Mouse (Mus musculus): ENCODE results near the gene Idh2. TPM values are rescaled to one million over a fixed set of nuclear protein-coding genes. Genes with fewer than 3 reads are reported as not detected.
"Not testable (repeated sequence)": the region's sequence is repeated elsewhere in the genome, so short reads cannot be mapped to it uniquely, and the experiment has no call there.

Gene Idh2
- polyA plus RNA-seq, 1 experiment = 310 TPM

DNA sequence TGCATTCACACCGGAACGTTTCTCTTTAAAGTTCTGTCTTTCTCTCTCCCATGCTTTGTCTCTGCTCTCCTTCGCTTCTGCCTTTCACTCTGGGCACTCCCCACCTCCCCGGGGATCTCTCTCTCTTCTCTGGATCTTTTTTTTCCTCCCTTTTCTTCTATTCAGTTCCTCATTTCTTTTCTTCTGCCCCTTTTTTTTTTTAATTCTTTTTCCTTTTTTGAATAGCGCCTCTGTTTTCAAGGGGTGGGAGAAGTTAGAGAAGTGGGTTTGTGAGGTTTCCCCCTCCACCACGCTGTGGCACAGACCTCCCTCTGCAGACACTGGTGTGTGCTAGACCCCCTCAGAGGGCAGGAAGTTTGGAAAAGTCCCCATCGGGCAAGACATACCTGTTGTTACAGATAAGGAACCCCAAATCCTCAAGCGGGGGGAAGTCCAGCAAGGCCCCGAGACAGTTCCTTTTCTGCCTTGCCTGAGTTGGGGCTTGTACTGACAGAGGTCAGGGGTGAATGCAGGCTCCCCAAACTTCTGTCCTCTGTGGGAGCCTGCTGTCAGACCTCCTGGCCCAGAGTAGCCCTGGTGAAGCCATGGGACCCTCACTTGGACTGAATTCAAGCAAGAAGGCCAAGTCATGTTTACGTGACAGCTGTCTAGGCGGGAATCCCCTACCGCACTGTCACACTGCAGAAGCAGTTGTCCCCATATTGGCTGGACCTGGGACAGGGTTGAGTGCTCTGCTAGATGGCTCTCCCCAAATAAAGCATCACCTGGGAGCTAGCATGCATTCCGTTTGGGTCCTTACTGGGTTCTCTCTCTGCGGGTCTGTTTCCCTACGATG is 51.1 kb downstream of the Idh2 start:
- peaks cover 47% of the 10 kb centered on the region for H3K4me1 ChIP-seq (ENCODE audit: control insufficient read depth, insufficient read depth, insufficient read length, low read length)

DNA sequence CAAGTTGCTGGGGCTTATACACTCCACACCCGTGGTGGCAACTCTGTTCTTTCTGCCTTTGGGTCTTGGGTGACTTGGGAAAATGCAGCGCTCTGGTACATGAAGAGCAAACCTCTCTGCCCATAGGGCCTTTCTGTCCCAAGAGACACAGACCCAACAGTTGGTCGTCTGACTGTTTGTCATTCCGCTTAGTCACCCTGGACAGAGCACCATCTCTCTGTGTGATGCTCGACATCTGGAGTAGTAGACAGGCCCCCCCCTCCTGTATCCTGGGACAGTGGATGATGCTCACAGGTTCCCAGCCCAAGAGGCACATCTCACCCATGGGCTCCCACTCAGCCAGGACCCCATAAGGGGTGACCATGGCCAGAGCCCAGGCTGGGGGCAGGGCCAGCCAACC is 51.9 kb downstream of the Idh2 start:
- peaks cover 55% of the 10 kb centered on the region for H3K4me1 ChIP-seq (ENCODE audit: control insufficient read depth, insufficient read depth, insufficient read length, low read length)
- H3K27ac ChIP-seq (replicated peaks; ENCODE audit: low read depth, low read length) = no peak overlapping the region

More for the DNA sequence above, 51.1 kb downstream of the Idh2 start:
- Histone ChIP-seq H3K4me3 (ENCODE audit: insufficient read depth, low read depth, low read length) (no peak overlapping the region), H3K27ac (replicated peaks; ENCODE audit: low read depth, low read length) (no peak overlapping the region)

GRCm38 (mm10) chr7:80062083-80062826 is 52.9 kb downstream of the Idh2 start:
- H3K4me1 ChIP-seq (ENCODE audit: control insufficient read depth, insufficient read depth, insufficient read length, low read length) = peaks cover 65% of the 10 kb centered on the region
- no peak overlapping the region for H3K4me3 ChIP-seq (ENCODE audit: insufficient read depth, low read depth, low read length)
- peak overlapping the region; percentile 35 for H3K27ac ChIP-seq (replicated peaks; ENCODE audit: low read depth, low read length)

More for the DNA sequence above, 51.9 kb downstream of the Idh2 start:
- no peak overlapping the region for H3K4me3 ChIP-seq (ENCODE audit: insufficient read depth, low read depth, low read length)

GRCm38 (mm10) chr7:80060012-80060778 is 55.0 kb downstream of the Idh2 start:
- Histone ChIP-seq H3K27ac (replicated peaks; ENCODE audit: low read depth, low read length) (peak overlapping the region; percentile 89), H3K4me1 (ENCODE audit: control insufficient read depth, insufficient read depth, insufficient read length, low read length) (peaks cover 73% of the 10 kb centered on the region), H3K4me3 (ENCODE audit: insufficient read depth, low read depth, low read length) (no peak overlapping the region)

- H3K4me1 ChIP-seq (ENCODE audit: control insufficient read depth, insufficient read depth, insufficient read length, low read length) = peaks cover 68% of the 10 kb centered on the region
- H3K27ac ChIP-seq (replicated peaks; ENCODE audit: low read depth, low read length) = peak overlapping the region; percentile 89
- no peak overlapping the region for H3K4me3 ChIP-seq (ENCODE audit: insufficient read depth, low read depth, low read length)
Observed at GRCm38 (mm10) chr7:80059064-80059838, 55.9 kb downstream of the Idh2 start.

DNA sequence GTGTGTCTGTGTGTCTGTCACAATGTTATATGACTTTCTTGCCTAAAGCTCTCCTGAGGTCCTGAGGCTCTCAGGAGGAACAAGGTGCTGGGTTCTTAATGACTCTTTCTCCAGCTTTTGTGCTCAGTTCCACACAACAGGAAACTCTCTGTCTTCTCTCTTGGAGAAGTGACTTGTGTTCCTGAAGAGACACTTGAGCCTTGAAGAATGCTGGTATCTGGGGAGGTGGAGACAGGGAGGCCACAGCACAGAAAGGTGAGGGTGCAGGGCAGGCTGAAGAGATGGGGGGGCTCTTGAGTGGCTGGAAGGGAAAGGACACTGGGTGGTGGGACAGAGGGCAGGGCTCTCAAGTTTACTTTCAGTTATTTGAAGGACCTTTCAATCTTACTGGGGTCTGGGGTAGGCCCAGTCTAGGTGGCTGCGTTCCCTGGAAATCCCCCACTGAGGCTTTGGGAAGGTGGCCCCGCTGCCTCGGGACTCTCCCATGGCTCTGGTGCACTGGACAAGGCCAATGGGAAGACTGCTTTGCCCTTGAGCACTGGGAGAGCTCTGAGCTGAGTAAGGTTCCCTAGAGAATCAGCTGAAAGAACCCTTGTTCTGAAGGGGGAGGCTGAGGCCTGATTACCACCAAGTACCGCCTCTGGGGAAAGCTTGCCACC is 56.7 kb downstream of the Idh2 start:
- Histone ChIP-seq H3K4me1 (ENCODE audit: control insufficient read depth, insufficient read depth, insufficient read length, low read length) (peaks cover 64% of the 10 kb centered on the region), H3K27ac (replicated peaks; ENCODE audit: low read depth, low read length) (peak overlapping the region; percentile 89), H3K4me3 (ENCODE audit: insufficient read depth, low read depth, low read length) (no peak overlapping the region)

GRCm38 (mm10) chr7:80057781-80058180 is 57.4 kb downstream of the Idh2 start:
- Histone ChIP-seq H3K4me3 (ENCODE audit: insufficient read depth, low read depth, low read length) (no peak overlapping the region), H3K4me1 (ENCODE audit: control insufficient read depth, insufficient read depth, insufficient read length, low read length) (peaks cover 64% of the 10 kb centered on the region), H3K27ac (replicated peaks; ENCODE audit: low read depth, low read length) (peak overlapping the region; percentile 89)

GRCm38 (mm10) chr7:80057002-80057691 is 58.0 kb downstream of the Idh2 start:
- H3K4me1 ChIP-seq (ENCODE audit: control insufficient read depth, insufficient read depth, insufficient read length, low read length) = peaks cover 63% of the 10 kb centered on the region

GRCm38 (mm10) chr7:80055781-80056180 is 59.4 kb downstream of the Idh2 start:
- H3K27ac ChIP-seq (replicated peaks; ENCODE audit: low read depth, low read length) = peak overlapping the region; percentile 64
- peak overlapping the region; percentile 28 for H3K4me3 ChIP-seq (ENCODE audit: insufficient read depth, low read depth, low read length)
- peaks cover 59% of the 10 kb centered on the region for H3K4me1 ChIP-seq (ENCODE audit: control insufficient read depth, insufficient read depth, insufficient read length, low read length)

More at GRCm38 (mm10) chr7:80057002-80057691, 58.0 kb downstream of the Idh2 start:
- Histone ChIP-seq H3K4me3 (ENCODE audit: insufficient read depth, low read depth, low read length) (no peak overlapping the region), H3K27ac (replicated peaks; ENCODE audit: low read depth, low read length) (peak overlapping the region; percentile 89)

- peaks cover 42% of the 10 kb centered on the region for H3K4me1 ChIP-seq (ENCODE audit: control insufficient read depth, insufficient read depth, insufficient read length, low read length)
- H3K4me3 ChIP-seq (ENCODE audit: insufficient read depth, low read depth, low read length) = no peak overlapping the region
- peak overlapping the region; percentile 61 for H3K27ac ChIP-seq (replicated peaks; ENCODE audit: low read depth, low read length)
Observed at GRCm38 (mm10) chr7:80053147-80053546, 62.0 kb downstream of the Idh2 start.

DNA sequence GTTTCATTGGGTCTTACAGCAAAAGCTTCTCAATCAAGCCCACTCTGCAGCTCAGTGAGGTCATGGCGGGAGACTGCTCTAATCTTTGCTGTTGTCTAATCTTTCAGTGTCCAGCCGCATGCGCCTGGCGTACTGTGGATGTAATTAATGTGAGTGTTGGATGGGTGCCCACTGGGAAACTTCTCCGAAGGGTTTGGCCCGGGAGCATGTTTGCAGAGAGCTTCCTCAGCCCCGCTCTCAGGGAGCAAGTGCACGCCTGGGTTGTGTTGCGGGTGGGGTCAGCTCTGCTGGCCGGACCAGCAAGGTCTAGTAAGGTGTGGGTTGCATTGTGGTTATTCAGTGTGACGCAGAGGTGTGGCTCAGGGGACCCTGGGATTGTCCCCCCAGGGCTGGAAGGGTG is 62.9 kb downstream of the Idh2 start:
- H3K4me3 ChIP-seq (ENCODE audit: insufficient read depth, low read depth, low read length) = no peak overlapping the region
- H3K4me1 ChIP-seq (ENCODE audit: control insufficient read depth, insufficient read depth, insufficient read length, low read length) = peaks cover 37% of the 10 kb centered on the region
- H3K27ac ChIP-seq (replicated peaks; ENCODE audit: low read depth, low read length) = peak overlapping the region; percentile 61

- peaks cover 36% of the 10 kb centered on the region for H3K4me1 ChIP-seq (ENCODE audit: control insufficient read depth, insufficient read depth, insufficient read length, low read length)
- peak overlapping the region; percentile 53 for H3K27ac ChIP-seq (replicated peaks; ENCODE audit: low read depth, low read length)
- no peak overlapping the region for H3K4me3 ChIP-seq (ENCODE audit: insufficient read depth, low read depth, low read length)
Observed at GRCm38 (mm10) chr7:80051835-80052234, 63.4 kb downstream of the Idh2 start.

DNA sequence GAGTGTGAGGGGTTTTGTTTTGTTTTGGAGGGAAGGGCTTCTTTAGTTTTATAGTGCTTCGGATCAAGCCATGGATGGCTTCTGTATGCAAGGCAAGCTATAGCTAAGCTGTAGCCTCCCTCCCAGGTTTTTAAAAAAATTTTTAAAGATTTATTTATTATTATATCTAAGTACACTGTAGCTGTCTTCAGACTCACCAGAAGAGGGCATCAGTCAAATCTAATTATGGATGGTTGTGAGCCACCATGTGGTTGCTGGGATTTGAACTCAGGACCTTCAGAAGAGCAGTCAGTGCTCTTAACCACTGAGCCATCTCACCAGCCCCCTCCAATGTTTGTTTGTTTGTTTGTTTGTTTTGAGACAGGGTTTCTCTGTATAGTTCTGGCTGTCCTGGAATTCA is 64.8 kb downstream of the Idh2 start:
- peaks cover 39% of the 10 kb centered on the region for H3K4me1 ChIP-seq (ENCODE audit: control insufficient read depth, insufficient read depth, insufficient read length, low read length)
- not testable (repeated sequence) for H3K4me3 ChIP-seq (ENCODE audit: insufficient read depth, low read depth, low read length); H3K27ac ChIP-seq (replicated peaks; ENCODE audit: low read depth, low read length)

All from brown adipose tissue, adult 24 weeks (tissue).